Mouse (Mus musculus): Measurements from ENCODE around the gene Snca. TPM values are rescaled to one million over a fixed set of nuclear protein-coding genes. Genes with fewer than 3 reads are reported as not detected.

Snca gene
- polyA plus RNA-seq (2015; fragmentation: Nextera tagmentation; extraction: Ambion mirVana), result 16.9 and 18.5 TPM in 2 replicates

DNA sequence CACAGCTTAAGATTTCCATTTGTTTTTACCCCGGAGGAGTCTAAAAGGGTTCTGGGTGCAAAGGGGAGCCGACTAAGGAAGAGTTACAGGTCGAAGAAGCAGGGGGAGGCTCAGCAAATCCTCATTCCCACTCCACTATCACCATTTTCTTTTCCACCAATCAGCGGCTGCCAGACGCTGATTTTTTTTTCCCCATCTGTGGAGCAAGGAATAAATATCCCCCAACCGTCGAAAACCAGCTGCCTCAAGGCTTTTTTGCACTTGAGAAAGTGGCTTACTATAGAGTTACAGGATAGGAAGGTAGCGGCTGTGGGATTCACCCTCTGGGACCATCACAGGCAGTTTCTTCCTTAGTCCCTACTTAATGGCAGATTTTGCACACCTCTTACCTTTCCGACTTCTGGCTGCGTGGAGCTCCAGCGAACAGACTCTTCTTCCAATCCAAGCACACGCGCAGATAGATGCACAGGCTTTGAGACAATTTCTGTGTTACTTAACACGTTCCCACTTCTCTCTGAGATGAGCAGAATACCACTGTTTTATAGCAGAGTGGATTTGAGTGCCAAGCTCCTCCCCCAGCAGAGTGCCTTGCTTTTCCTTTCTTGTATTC lies at the start of gene Snca:
Gene Snca (minus strand): TSS at position 574 of the 610 bp plus-strand sequence.
- no peak within 1 kb of the TSS for H3K27ac ChIP-seq
- ATAC-seq (ENCODE audit: low FRiP score, low read depth), result peak; percentile 65
- H3K36me3 ChIP-seq, result no peaks in the 10 kb centered on the region
- peaks cover 26% of the 10 kb centered on the region for H3K27me3 ChIP-seq
- no peaks in the 10 kb centered on the region for H3K9me3 ChIP-seq
- peak within 1 kb of the TSS; percentile 51 for H3K4me3 ChIP-seq
- peaks cover 17% of the 10 kb centered on the region for H3K4me1 ChIP-seq
- 2% methylated on average over 14 of the region's 14 CpGs for WGBS
- H3K4me2 ChIP-seq (replicated peaks), result peak within 1 kb of the TSS; percentile 90
- peak within 1 kb of the TSS; percentile 55 for H3K9ac ChIP-seq

DNA sequence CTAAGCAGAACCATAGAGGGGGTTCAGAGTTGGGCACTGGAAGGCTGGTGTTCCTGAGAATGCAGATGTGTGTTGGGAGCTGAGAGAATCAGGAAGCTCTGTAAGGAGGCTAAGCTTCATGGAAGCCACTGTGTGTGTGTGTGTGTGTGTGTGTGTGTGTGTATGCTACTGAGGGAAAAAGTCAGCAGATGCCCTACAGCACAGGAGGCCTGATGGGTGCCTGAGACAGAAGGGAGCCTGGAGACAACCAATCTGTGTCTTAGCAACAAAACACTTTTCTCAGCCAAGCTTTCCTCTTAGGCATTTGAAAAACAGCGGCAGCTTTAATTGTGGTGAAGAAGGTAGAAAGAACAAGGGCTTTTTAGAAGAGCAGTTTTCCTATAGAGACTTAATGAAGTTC lies 40.5 kb upstream of the Snca start:
- H3K27ac ChIP-seq, result no peak overlapping the region
- no peak overlapping the region for H3K9ac ChIP-seq
- no peaks in the 10 kb centered on the region for H3K36me3 ChIP-seq
- no peaks in the 10 kb centered on the region for H3K4me1 ChIP-seq
- ATAC-seq (ENCODE audit: low FRiP score, low read depth), result no peak
- no peak overlapping the region for H3K4me3 ChIP-seq
- no peaks in the 10 kb centered on the region for H3K27me3 ChIP-seq
- 74% methylated on average over 1 of the region's 1 CpGs for WGBS
- H3K4me2 ChIP-seq (replicated peaks), result no peak overlapping the region
- H3K9me3 ChIP-seq, result no peaks in the 10 kb centered on the region

DNA sequence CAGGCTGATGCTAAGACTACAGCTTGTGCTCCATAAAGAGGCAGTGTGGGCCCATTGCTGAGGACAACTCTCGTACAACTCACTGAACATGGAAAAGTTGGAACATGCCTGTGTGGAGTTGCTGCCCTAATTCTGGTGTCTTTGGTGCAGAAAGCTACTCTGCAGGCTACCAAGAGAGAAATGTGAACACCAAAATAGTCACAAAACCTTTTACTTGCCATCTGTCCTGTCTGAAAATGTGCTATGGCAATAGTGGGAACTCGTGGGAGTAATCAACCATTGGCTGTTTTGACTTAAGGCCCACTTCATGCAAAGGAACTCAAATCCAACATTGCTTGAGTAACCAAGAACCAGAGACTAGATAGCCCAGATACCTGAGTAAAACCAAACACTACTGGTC lies 26.9 kb upstream of the Snca start:
- Histone ChIP-seq H3K4me2 (replicated peaks) (no peak overlapping the region), H3K27me3 (no peaks in the 10 kb centered on the region), H3K27ac (no peak overlapping the region), H3K4me1 (no peaks in the 10 kb centered on the region), H3K4me3 (no peak overlapping the region), H3K9ac (no peak overlapping the region), H3K9me3 (no peaks in the 10 kb centered on the region), H3K36me3 (no peaks in the 10 kb centered on the region)
- no peak for ATAC-seq (ENCODE audit: low FRiP score, low read depth)
- WGBS, result 79% methylated on average over 2 of the region's 2 CpGs

DNA sequence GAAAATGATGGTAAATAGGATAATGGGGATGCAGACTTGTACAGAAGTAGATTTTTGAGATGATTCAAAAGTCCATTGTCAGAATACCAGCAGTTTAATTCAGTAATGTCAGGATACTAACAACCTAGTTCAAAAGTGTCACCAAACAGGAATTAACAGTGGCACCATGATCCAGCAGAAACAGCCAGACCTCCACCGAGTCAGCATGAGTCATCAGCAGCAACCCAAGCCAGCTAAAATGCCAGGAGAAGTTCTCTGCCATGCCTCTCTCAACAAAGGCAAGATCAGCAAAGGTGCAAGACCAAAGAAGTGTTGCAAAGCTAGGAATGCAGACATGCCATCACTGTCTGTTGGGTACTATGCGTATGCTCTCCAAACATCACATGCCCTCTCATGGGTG lies 22.0 kb upstream of the Snca start:
- Histone ChIP-seq H3K4me3 (no peak overlapping the region), H3K9ac (no peak overlapping the region), H3K27ac (no peak overlapping the region), H3K9me3 (no peaks in the 10 kb centered on the region), H3K4me2 (replicated peaks) (no peak overlapping the region), H3K4me1 (no peaks in the 10 kb centered on the region), H3K27me3 (no peaks in the 10 kb centered on the region), H3K36me3 (no peaks in the 10 kb centered on the region)
- ATAC-seq (ENCODE audit: low FRiP score, low read depth), result no peak
- WGBS, result 85% methylated on average over 2 of the region's 2 CpGs

DNA sequence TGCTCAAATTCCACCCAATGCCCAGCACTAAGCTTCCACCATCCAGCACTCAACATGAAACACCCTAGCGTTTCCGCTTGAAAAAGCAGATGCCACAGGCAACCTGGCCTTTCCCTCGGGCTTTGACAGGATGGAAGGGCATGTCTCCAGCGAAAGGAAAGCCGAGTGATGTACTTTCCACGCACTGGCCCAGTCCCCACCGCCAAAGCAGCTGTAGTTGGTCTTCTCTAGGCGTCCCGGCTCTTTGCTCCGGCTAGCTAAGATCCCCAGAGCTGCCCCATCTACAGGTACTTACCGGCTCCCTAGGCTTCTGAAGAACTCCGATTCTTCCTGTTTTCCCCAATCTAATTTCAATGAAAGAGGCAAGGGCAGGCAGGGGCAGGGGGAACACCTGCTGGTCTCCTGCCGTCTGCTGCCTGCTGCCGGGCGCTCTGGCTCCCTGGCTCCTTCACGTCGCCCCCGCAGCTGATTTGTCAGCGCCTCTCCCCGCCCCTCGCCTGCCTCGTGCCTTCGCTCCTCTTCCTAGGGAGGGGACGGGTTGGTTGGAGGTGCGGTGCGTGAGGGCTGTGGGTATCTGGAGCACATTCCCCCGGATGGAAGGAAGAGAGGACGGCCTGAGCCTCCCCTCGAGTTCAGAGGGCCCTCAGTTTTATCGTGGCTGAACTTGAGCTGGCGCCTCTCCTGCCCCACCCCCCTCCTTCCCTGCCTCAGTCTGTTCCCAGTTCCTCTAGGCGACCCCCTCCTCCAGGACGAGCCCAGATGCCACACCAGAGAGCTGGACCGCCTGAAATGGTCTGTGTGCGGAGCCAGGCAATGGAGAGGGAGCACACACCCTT lies 1.0 kb downstream of the Snca start:
- Histone ChIP-seq H3K4me3 (peak overlapping the region; percentile 51), H3K27me3 (peaks cover 26% of the 10 kb centered on the region), H3K9ac (peak overlapping the region; percentile 55), H3K4me2 (replicated peaks) (peak overlapping the region; percentile 90), H3K36me3 (no peaks in the 10 kb centered on the region), H3K27ac (no peak overlapping the region), H3K4me1 (peaks cover 17% of the 10 kb centered on the region), H3K9me3 (no peaks in the 10 kb centered on the region)
- under 1% methylated on average over 35 of the region's 35 CpGs for WGBS
- ATAC-seq (ENCODE audit: low FRiP score, low read depth), result peak; percentile 86

DNA sequence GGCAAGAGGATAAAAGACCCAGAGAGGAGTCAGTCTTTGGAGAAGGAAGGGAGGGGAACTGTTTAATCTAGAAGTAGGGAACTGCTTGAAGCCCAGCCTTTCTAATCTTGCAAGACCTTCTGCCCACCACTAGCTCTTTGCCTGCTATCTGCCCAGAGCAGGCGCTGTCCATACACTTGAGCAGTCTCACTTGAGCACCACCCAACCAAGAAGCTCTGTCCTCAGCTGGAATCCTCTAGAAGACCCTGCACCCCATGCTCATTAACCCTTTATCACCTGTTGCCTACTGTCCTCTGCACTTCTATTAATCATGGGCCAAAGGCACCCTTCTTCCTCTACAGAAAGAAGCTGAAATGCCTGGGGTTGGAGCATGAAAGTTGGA lies 1.6 kb downstream of the Snca start:
- ATAC-seq (ENCODE audit: low FRiP score, low read depth), result no peak

DNA sequence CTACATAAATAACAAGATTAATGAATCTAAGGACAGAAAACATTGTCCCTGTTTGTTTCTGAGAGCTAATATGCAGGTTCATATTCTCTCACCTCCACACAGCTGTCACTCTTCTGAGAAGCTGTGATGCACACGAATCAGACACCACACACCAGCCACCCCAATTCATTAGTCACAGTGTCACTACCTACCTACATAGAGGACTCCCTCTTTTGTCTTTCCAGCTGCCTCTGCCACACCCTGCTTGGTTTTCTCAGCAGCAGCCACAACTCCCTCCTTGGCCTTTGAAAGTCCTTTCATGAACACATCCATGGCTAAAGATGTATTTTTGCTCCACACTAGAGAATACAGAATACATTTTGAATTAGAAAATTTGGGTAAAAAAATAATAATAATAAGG lies 2.4 kb downstream of the Snca start:
- WGBS, result 66% methylated on average over 1 of the region's 1 CpGs
- Histone ChIP-seq H3K9me3 (no peaks in the 10 kb centered on the region), H3K4me2 (replicated peaks) (no peak overlapping the region)

More for the DNA sequence above, 1.6 kb downstream of the Snca start:
- Histone ChIP-seq H3K36me3 (no peaks in the 10 kb centered on the region), H3K9ac (no peak overlapping the region), H3K27ac (no peak overlapping the region), H3K4me3 (peak overlapping the region; percentile 51), H3K4me2 (replicated peaks) (peak overlapping the region; percentile 90), H3K27me3 (peaks cover 26% of the 10 kb centered on the region), H3K4me1 (peaks cover 17% of the 10 kb centered on the region), H3K9me3 (no peaks in the 10 kb centered on the region)
- 50% methylated on average over 1 of the region's 1 CpGs for WGBS

DNA sequence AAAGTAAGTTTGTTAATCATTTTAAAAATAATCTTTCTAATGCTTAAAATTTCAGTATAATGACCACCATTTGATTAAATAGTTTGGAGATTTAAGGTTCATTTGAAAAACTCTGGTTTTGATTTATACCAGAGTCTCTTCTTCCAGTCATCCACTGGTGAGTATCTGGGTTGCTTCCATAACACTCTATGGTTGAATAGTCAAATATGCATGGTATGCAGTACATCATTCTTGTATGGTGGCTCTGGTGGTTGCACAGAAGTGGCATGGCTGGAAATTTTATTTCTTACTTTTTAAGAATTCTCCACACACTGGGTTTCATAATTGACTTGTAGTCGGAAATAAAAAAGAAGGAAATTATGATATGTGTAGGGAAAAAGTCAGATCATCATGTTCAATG lies 10.4 kb downstream of the Snca start:
- no peak for ATAC-seq (ENCODE audit: low FRiP score, low read depth)
- Histone ChIP-seq H3K27ac (no peak overlapping the region), H3K27me3 (no peaks in the 10 kb centered on the region), H3K4me3 (no peak overlapping the region), H3K4me1 (no peaks in the 10 kb centered on the region), H3K36me3 (no peaks in the 10 kb centered on the region), H3K9me3 (no peaks in the 10 kb centered on the region), H3K4me2 (replicated peaks) (no peak overlapping the region), H3K9ac (no peak overlapping the region)
- 78% methylated on average over 1 of the region's 1 CpGs for WGBS

More for the DNA sequence above, 2.4 kb downstream of the Snca start:
- ATAC-seq (ENCODE audit: low FRiP score, low read depth), result no peak
- peaks cover 17% of the 10 kb centered on the region for H3K4me1 ChIP-seq
- H3K4me3 ChIP-seq, result no peak overlapping the region
- H3K9ac ChIP-seq, result no peak overlapping the region
- H3K36me3 ChIP-seq, result no peaks in the 10 kb centered on the region
- peaks cover 26% of the 10 kb centered on the region for H3K27me3 ChIP-seq
- no peak overlapping the region for H3K27ac ChIP-seq

DNA sequence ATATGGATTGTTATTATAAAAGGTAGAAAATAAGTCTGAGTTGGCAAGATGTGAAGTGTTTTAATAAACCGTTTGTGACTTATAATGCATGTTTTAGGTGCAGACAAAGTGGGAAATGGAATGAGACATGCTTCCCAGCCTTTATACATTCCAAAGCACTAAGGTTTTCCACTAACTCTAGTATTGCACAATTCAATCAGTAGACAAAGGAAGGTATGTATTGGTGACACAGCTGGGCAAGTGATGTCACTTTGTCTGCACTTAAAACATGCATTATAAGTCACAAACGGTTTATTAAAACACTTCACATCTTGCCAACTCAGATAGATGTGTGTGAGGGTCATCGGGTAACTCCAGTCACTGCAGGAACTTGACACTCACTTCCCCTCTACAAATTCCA lies 16.1 kb downstream of the Snca start:
- no peak overlapping the region for H3K4me3 ChIP-seq
- no peaks in the 10 kb centered on the region for H3K36me3 ChIP-seq
- no peaks in the 10 kb centered on the region for H3K4me1 ChIP-seq
- 71% methylated on average over 3 of the region's 3 CpGs for whole genome bisulfite sequencing
- no peaks in the 10 kb centered on the region for H3K27me3 ChIP-seq
- no peak overlapping the region for H3K4me2 ChIP-seq (replicated peaks)
- H3K27ac ChIP-seq, result no peak overlapping the region
- H3K9me3 ChIP-seq, result no peaks in the 10 kb centered on the region
- no peak overlapping the region for H3K9ac ChIP-seq
- no peak for ATAC-seq (ENCODE audit: low FRiP score, low read depth)

DNA sequence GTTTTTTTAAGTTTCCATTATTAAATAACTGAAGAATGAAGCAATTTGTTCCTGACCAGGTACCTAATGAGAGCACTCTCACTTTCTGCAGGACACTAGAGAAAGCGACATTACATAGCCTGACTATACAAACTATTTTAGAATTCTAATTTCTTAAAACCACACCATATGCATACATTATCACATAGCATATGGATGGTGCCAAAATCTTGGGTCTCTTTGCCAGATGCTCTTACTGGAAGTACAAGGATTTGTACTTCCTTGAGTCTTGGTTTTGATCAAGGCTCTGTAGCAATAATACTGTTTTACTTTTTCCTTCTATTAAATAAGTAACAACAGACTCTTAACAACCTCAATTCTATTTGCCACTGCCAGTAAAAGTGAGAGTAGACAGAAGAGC lies 31.4 kb downstream of the Snca start:
- no peaks in the 10 kb centered on the region for H3K27me3 ChIP-seq
- no peaks in the 10 kb centered on the region for H3K4me1 ChIP-seq
- WGBS, result 84% methylated on average over 1 of the region's 1 CpGs
- no peak overlapping the region for H3K4me2 ChIP-seq (replicated peaks)
- no peak for ATAC-seq (ENCODE audit: low FRiP score, low read depth)
- no peaks in the 10 kb centered on the region for H3K9me3 ChIP-seq
- H3K9ac ChIP-seq, result no peak overlapping the region
- no peak overlapping the region for H3K27ac ChIP-seq
- no peaks in the 10 kb centered on the region for H3K36me3 ChIP-seq
- no peak overlapping the region for H3K4me3 ChIP-seq

DNA sequence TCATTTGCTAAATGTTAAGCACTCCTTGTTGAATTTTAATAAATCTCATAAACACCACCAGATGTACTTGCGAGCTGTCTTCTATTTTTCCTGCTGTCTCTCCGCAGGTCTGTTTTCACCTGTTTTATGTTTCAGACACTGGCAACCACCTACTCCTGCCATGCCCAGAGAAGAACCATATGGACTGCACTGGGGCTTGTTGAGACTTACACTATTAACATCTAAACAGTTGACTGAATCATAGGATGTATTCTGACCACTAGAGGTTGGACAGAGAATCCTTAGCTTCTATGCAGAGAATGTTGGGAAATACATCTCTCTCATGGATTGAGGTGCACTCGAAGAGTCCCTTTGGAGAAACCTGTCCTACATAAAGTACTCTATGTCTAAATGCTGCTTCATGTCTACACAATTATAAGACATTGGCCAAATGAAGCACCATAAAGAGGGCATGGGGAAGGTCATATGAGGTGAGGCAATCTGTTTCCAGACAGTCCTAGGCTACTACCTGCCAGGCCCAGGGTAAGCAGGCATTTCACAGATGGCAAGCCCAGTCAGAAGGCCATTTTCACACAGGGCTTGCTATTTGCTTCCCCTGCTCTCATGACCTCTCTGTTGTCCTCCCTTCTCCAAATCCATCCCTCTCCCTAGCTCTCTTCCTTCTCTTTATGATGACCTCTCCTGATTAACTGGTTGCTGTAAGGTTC lies 35.8 kb downstream of the Snca start:
- 85% methylated on average over 3 of the region's 3 CpGs for WGBS
- no peak overlapping the region for H3K27ac ChIP-seq
- no peak overlapping the region for H3K4me2 ChIP-seq (replicated peaks)
- H3K27me3 ChIP-seq, result no peaks in the 10 kb centered on the region
- no peak for ATAC-seq (ENCODE audit: low FRiP score, low read depth)
- no peaks in the 10 kb centered on the region for H3K9me3 ChIP-seq
- H3K36me3 ChIP-seq, result no peaks in the 10 kb centered on the region
- no peak overlapping the region for H3K4me3 ChIP-seq
- H3K9ac ChIP-seq, result no peak overlapping the region
- H3K4me1 ChIP-seq, result no peaks in the 10 kb centered on the region

DNA sequence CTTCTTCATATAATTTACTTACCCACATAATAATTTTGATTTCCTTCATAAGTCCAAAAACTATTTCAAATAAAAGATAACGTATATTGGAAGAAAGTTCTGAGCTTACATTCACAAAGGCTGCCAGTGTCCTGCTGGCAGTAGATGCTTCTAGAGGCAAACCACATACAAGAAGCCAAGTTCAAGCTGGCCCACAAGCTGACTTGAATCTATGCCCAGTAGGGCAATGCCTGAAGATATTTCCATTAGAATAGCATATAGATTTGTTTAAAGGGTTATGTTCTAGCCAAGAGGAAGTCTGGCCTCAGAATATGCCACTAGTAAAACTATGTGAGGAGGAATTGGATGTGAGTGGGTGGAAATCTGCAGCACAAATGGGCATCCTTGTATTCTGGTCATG lies 42.7 kb downstream of the Snca start:
- Histone ChIP-seq H3K9me3 (no peaks in the 10 kb centered on the region), H3K4me1 (no peaks in the 10 kb centered on the region), H3K4me3 (no peak overlapping the region), H3K9ac (no peak overlapping the region), H3K27ac (no peak overlapping the region), H3K36me3 (no peaks in the 10 kb centered on the region), H3K27me3 (no peaks in the 10 kb centered on the region), H3K4me2 (replicated peaks) (no peak overlapping the region)
- no peak for ATAC-seq (ENCODE audit: low FRiP score, low read depth)
- WGBS, result 91% methylated on average over 1 of the region's 1 CpGs

Measured in limb, embryonic 13.5 days (tissue).